In the genomic region with DNA sequence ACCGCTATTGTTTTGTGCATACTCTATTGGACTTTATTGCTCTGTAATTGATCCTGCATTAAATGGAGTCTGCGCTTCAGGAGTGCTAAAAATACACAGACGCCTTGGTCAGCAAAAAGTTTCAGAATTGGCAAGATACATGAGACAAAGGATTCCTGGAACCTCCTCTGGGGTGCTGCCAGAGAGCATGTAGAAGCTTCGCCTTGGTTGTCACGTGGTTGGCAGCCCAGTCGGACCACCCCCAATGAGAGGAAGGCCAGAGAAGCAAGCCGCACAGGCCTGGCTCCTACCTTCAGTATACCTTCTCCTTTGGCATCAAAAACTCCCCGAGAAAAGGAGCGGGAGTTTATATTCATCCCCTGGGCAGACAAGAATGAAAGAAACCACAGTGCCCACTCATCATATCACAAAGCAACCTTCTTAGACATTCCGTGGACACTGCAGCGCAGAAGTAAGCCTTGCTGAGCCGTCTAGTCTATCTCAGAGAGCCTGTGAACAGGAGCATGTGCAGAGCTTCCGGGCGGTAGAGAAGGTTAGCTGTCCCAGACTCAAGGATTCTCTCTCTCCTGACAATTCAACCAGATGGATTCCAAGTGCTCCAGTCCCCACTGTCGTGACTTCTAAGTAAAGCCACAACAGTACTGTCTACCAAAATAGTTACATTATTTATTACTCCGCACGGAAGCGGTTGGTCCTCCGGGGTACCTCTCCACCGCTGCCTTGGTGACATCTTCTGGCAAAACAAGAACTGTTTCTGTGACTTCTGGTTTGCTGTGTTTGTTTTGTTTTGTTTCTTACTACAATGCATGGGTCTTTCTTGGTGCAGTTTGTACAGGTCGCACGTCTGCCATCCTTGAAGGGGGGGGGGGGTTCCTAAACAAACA, we compare ENCODE assay signal across 12 mouse cellular contexts.
DNase-seq lines count a peak whose midpoint lies in the region; ATAC-seq lines count a peak whose summit lies in the region.
"Had no signal": no experiment of that assay in that cellular context is flagged by ENCODE, and none has a peak within 500 bp of the region (broad histone marks: within the 10 kb centered on the region; RNA-seq: fewer than 3 reads in every experiment).

No protein-coding gene starts in this region.

- ATAC-seq in megakaryocyte, adult 5-6 weeks (ENCODE audit: poor library complexity, severe bottlenecking): no peak
- peak; percentile 86 to 87 for ATAC-seq in hematopoietic stem cell, adult 5-6 weeks (replicated peaks in 1 of 2; ENCODE audit: insufficient read depth in 1 of 2, low FRiP score in 2 of 2, low TSS enrichment in 1 of 2, low read depth in 1 of 2, poor library complexity in 2 of 2, severe bottlenecking in 2 of 2)
- 0 out of 2 replicates have a peak, but pooled peaks have one; percentile 47 for ATAC-seq in neural tube, embryonic 15.5 days (ENCODE audit: low FRiP score)
- ATAC-seq: inflammation-experienced regulatory T-cells, adult 6 months; liver, embryonic 12.5 days had no signal

- H3K9ac ChIP-seq in neural tube, embryonic 15.5 days (replicated peaks): no peak overlapping the region
- H3K9ac ChIP-seq: liver, embryonic 12.5 days had no signal

- peak; percentile 70 to 73 for DNase-seq in cerebellum, postnatal 14 days
- no peak for DNase-seq in cerebellum, adult 9-10 months
- DNase-seq in B cell, adult 2 months: no peak
- no peak for DNase-seq in adrenal gland, postnatal 4 days (ENCODE audit: low spot score in 2 of 2)
- DNase-seq: cerebellum, adult 2 months; heart, adult 11 months had no signal

- H3K9me3 ChIP-seq in megakaryocyte, embryonic 14.5 days: no peaks in the 10 kb centered on the region
- no peaks in the 10 kb centered on the region for H3K9me3 ChIP-seq in neural tube, embryonic 15.5 days (replicated peaks)
- H3K9me3 ChIP-seq: liver, embryonic 12.5 days had no signal

- H3K4me2 ChIP-seq in neural tube, embryonic 15.5 days: no peak overlapping the region
- H3K4me2 ChIP-seq: liver, embryonic 12.5 days had no signal

- WGBS in neural tube, embryonic 15.5 days: 67% methylated on average over 22 of the region's 22 CpGs

- H3K27me3 ChIP-seq in megakaryocyte, embryonic 14.5 days (replicated peaks): no peaks in the 10 kb centered on the region
- H3K27me3 ChIP-seq in neural tube, embryonic 15.5 days (replicated peaks): no peaks in the 10 kb centered on the region
- H3K27me3 ChIP-seq: liver, embryonic 12.5 days had no signal

- peaks cover 35% of the 10 kb centered on the region for H3K4me1 ChIP-seq in megakaryocyte, embryonic 14.5 days
- H3K4me1 ChIP-seq in neural tube, embryonic 15.5 days: peaks cover 8% of the 10 kb centered on the region; the same call in 1 of the 2 replicates
- H3K4me1 ChIP-seq: liver, embryonic 12.5 days had no signal

- no peak overlapping the region for H3K27ac ChIP-seq in neural tube, embryonic 15.5 days (replicated peaks)
- H3K27ac ChIP-seq: liver, embryonic 12.5 days had no signal

- H3K4me3 ChIP-seq in megakaryocyte, embryonic 14.5 days (replicated peaks): peak overlapping the region; percentile 80
- H3K4me3 ChIP-seq in neural tube, embryonic 15.5 days (replicated peaks): no peak overlapping the region
- H3K4me3 ChIP-seq: liver, embryonic 12.5 days had no signal

- H3K36me3 ChIP-seq in megakaryocyte, embryonic 14.5 days (replicated peaks; ENCODE audit: low read length): no peaks in the 10 kb centered on the region
- no peaks in the 10 kb centered on the region for H3K36me3 ChIP-seq in neural tube, embryonic 15.5 days
- H3K36me3 ChIP-seq: liver, embryonic 12.5 days had no signal

Comparison
In these comparisons a context has a peak if more than half of its experiments do, and no peak if none do; other contexts are left out.
1. DNase-seq: peak in cerebellum, postnatal 14 days (2 of 2); none in cerebellum, adult 9-10 months (single experiment), B cell, adult 2 months (0 of 2) and adrenal gland, postnatal 4 days (0 of 2).